Mouse (Mus musculus): ENCODE data around the gene Gm5105.

DNA sequence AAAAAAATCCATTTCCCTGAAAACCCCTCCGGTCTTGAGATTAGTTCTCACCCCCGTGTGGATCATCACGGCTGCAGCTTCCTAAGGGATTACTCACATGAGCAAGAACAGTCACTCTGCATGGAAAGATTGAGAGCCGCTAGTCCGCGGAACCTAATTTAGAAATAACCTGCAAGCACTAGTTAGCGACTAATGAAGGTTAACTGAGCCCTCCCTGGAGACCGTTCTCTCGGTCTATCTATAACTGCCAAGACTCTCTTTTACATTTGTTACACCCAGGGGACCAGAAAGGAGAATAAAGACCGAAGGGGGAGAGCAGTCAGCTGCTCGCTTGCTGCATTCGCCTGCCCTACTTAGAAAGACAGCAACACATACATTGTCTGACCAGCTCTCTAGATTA, 50.4 kb downstream of the Gm5105 start:
- TF ChIP-seq EP300 (IDR thresholded peaks at IDR 0.05; ENCODE audit: low read depth in 1 of 2, low read length in 2 of 2) = no peak
- TF ChIP-seq ELF1 (IDR thresholded peaks at IDR 0.05; ENCODE audit: low read depth, low read length) = no peak
- TF ChIP-seq TBP (IDR thresholded peaks at IDR 0.05; ENCODE audit: low read depth, low read length) = no peak
- TF ChIP-seq POLR2A (IDR thresholded peaks at IDR 0.05; ENCODE audit: control insufficient read depth in 1 of 2, insufficient read depth in 1 of 2, low read depth in 1 of 2, low read length in 2 of 2, poor library complexity in 1 of 2) = no peak
- TF ChIP-seq MAFK (IDR thresholded peaks at IDR 0.05; ENCODE audit: borderline replicate concordance, low read depth, low read length) = no peak
- TF ChIP-seq USF1 (IDR thresholded peaks at IDR 0.05; ENCODE audit: low read depth, low read length) = no peak

Data from MEL (cell line).